Mouse (Mus musculus) CH12.LX (cell line): ENCODE measurements around the gene Cyp21a1. TPM values are rescaled to one million over a fixed set of nuclear protein-coding genes. Genes with fewer than 3 reads are reported as not detected.

ENCODE experiments used
- DNase-seq: peaks from one replicate; pipeline ENCODE4 v3.0.0-alpha.2; 2013; ENCODE audit errors: extremely low read depth
- H3K27ac ChIP-seq: 2 replicates; pipeline ENCODE4 v1.5.1; 2012; ENCODE audit warnings: low read depth, mild to moderate bottlenecking, control low read depth, moderate library complexity; ENCODE audit not compliant: insufficient read depth
- H3K27me3 ChIP-seq: replicated peaks from 2 replicates; pipeline ENCODE3; 2012; ENCODE audit warnings: inconsistent platforms
- H3K36me3 ChIP-seq, 2 experiments: replicated peaks in 1 of 2; 2 replicates each; pipeline versions ENCODE3 to v1.6.1; 2012; ENCODE audit warnings: inconsistent platforms in 1 of 2, low read length in 1 of 2, mild to moderate bottlenecking in 1 of 2, mixed read lengths in 1 of 2, moderate library complexity in 1 of 2; ENCODE audit not compliant: control insufficient read depth in 1 of 2, insufficient read depth in 1 of 2
- H3K4me1 ChIP-seq, 2 experiments: 2 replicates each; pipeline ENCODE4 v1.6.1; 2012; ENCODE audit warnings: inconsistent platforms in 1 of 2, moderate library complexity in 1 of 2; ENCODE audit not compliant: insufficient read depth in 2 of 2, control insufficient read depth in 1 of 2
- H3K4me2 ChIP-seq: 2 replicates; pipeline ENCODE4 v1.6.1; 2012; ENCODE audit warnings: low read depth, mild to moderate bottlenecking, control low read depth; ENCODE audit not compliant: poor library complexity, insufficient read depth, severe bottlenecking
- H3K4me3 ChIP-seq, 3 experiments: fragments of 150-350 bp in 1 of 3; sonication (generic) in 1 of 3; replicated peaks in 1 of 3; 2 replicates each; pipeline versions ENCODE3 to v1.5.1; 2011 to 2012; ENCODE audit warnings: low read depth in 2 of 3, low read length in 2 of 3, mild to moderate bottlenecking in 2 of 3, moderate library complexity in 2 of 3, control low read depth in 1 of 3, improper control_type of control experiment in 1 of 3, inconsistent platforms in 1 of 3, mixed read lengths in 1 of 3; ENCODE audit not compliant: poor library complexity in 1 of 3
- H3K79me2 ChIP-seq: replicated peaks from 2 replicates; pipeline ENCODE4 v1.6.1; 2012; ENCODE audit warnings: mild to moderate bottlenecking, moderate library complexity; ENCODE audit not compliant: control insufficient read depth, poor library complexity, insufficient read depth, severe bottlenecking; ENCODE audit errors: extremely low read depth
- H3K9ac ChIP-seq: 2 replicates; pipeline ENCODE4 v1.6.1; 2012; ENCODE audit warnings: low read depth, mild to moderate bottlenecking, control low read depth, moderate library complexity; ENCODE audit not compliant: insufficient read depth
- H3K9me3 ChIP-seq: replicated peaks from 2 replicates; pipeline ENCODE3; 2012; ENCODE audit warnings: low read length, inconsistent platforms, mixed read lengths
- JUND ChIP-seq: conservative IDR thresholded peaks from 2 replicates; pipeline ENCODE4 v1.6.1; 2011; ENCODE audit warnings: low read depth, low read length, improper control_type of control experiment
- KAT2A ChIP-seq: IDR thresholded peaks from 2 replicates; pipeline ENCODE4 v1.6.1; 2012; ENCODE audit warnings: low read length, improper control_type of control experiment, inconsistent platforms; ENCODE audit not compliant: insufficient replicate concordance
- MAX ChIP-seq: IDR thresholded peaks from 2 replicates; pipeline ENCODE4 v1.6.1; 2011; ENCODE audit warnings: low read length, improper control_type of control experiment
- NRF1 ChIP-seq: IDR thresholded peaks from 2 replicates; pipeline ENCODE4 v1.6.1; 2014; ENCODE audit warnings: low read depth, mild to moderate bottlenecking, inconsistent platforms, low read length, improper control_type of control experiment, moderate library complexity
- POLR2A ChIP-seq: IDR thresholded peaks from 2 replicates; pipeline ENCODE4 v1.6.1; 2011; ENCODE audit warnings: low read depth, mild to moderate bottlenecking, improper control_type of control experiment, low read length
- ZC3H11A ChIP-seq: IDR thresholded peaks from 2 replicates; pipeline ENCODE4 v1.6.1; 2012; ENCODE audit warnings: low read depth, mild to moderate bottlenecking, inconsistent platforms, low read length, improper control_type of control experiment
- ZKSCAN1 ChIP-seq: IDR thresholded peaks from 2 replicates; pipeline ENCODE4 v1.6.1; 2012; ENCODE audit warnings: low read depth, inconsistent platforms, low read length, improper control_type of control experiment, borderline replicate concordance
- ZMIZ1 ChIP-seq: IDR thresholded peaks from 2 replicates; pipeline ENCODE4 v1.6.1; 2012; ENCODE audit warnings: low read depth, mild to moderate bottlenecking, inconsistent platforms, low read length, improper control_type of control experiment
- dilution Hi-C: fragments of 300-500 bp; cut with MboI; formaldehyde crosslinking; loops from 2 replicates; pipeline ENCODE4 v1.14.3; 2020; ENCODE audit warnings: low sequenced_read_pairs; ENCODE audit not compliant: extremely low pct_unique_long_range_greater_than_20kb, extremely low pct_ligation_motif_present
- in situ Hi-C: fragments of 300-500 bp; cut with MboI; formaldehyde crosslinking; loops from 3 replicates; pipeline ENCODE4 v1.14.3; 2019; ENCODE audit warnings: low sequenced_read_pairs, low pct_ligation_motif_present, low pct_unique_long_range_greater_than_20kb, mixed read lengths
- polyA plus RNA-seq: library from polyadenylated mRNA; unstranded; fragments of >175 nt; gene quantifications from 2 replicates; pipeline ENCODE4 v1.2.1, GENCODE M21; 2012; ENCODE audit warnings: low read depth; ENCODE audit not compliant: insufficient read length
- total RNA-seq, 2 experiments: library from RNA; depleted of rRNA; stranded (reverse); fragments of 300-350 nt in 1 of 2; fragments of >200 nt in 1 of 2; gene quantifications; 2 replicates each; pipeline ENCODE4 v1.2.3; 2012 to 2014

Cyp21a1 gene
- total and polyA plus RNA-seq, 3 experiments: not detected

DNA sequence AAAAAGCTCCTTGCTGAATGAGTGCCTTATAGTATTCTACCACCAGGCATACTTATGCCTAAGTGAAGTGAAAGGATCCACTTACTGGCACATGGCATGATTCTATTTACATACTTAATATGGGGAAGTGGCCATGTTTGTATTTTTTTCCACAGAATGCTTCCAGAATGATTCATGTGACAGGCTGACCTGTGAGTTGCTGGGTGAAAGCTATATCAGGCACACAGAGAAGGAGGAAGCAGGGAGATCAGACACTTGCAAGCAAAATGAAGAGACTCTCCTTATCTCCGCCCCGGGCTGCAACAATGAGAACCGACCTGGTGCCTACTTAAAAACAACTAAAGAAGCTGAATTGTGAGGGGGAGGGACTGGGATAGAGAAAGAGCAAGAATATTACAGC, 42.9 kb downstream of the Cyp21a1 start:
- in situ Hi-C loops: no loop called here

More for the DNA sequence above, 42.9 kb downstream of the Cyp21a1 start:
- Histone ChIP-seq H3K4me3 (no peak overlapping the region), H3K4me2 (no peak overlapping the region), H3K9me3 (no peaks in the 10 kb centered on the region), H3K9ac (no peak overlapping the region), H3K79me2 (no peaks in the 10 kb centered on the region), H3K4me1 (no peaks in the 10 kb centered on the region), H3K27ac (no peak overlapping the region), H3K36me3 (no peaks in the 10 kb centered on the region), H3K27me3 (peaks cover 2% of the 10 kb centered on the region)
- TF ChIP-seq JUND: no peak
- no peak for TF ChIP-seq NRF1
- TF ChIP-seq ZKSCAN1: no peak
- TF ChIP-seq ZMIZ1: no peak
- no peak for TF ChIP-seq POLR2A
- TF ChIP-seq MAX: no peak
- no peak for TF ChIP-seq ZC3H11A
- no peak for TF ChIP-seq KAT2A
- dilution Hi-C loops: no loop called here
- no peak for DNase-seq

Other genes with a start within 250 kb of the Cyp21a1 start
Only the 20 nearest of the 34 such genes appear.
- not detected in 2 replicates for gene Prrt1, start 175.0 kb downstream of the Cyp21a1 start, total RNA-seq (2012; rRNA removed)
- not detected in 2 replicates for gene Prrt1, start 175.0 kb downstream of the Cyp21a1 start, total RNA-seq (2014; rRNA removed)
- not detected in 2 replicates for gene Prrt1, start 175.0 kb downstream of the Cyp21a1 start, polyA plus RNA-seq
- gene Fkbpl, start 159.8 kb downstream of the Cyp21a1 start, total RNA-seq (2012; rRNA removed): 5.5 and 6.8 TPM in 2 replicates
- 6.8 and 8.2 TPM in 2 replicates for gene Fkbpl, start 159.8 kb downstream of the Cyp21a1 start, total RNA-seq (2014; rRNA removed)
- gene Fkbpl, start 159.8 kb downstream of the Cyp21a1 start, polyA plus RNA-seq: 5.6 and 6.2 TPM in 2 replicates
- gene Atf6b, start 157.4 kb downstream of the Cyp21a1 start, total RNA-seq (2012; rRNA removed): 34.3 and 34.5 TPM in 2 replicates
- gene Atf6b, start 157.4 kb downstream of the Cyp21a1 start, total RNA-seq (2014; rRNA removed): 18.9 and 20.2 TPM in 2 replicates
- 54.3 and 59.6 TPM in 2 replicates for gene Atf6b, start 157.4 kb downstream of the Cyp21a1 start, polyA plus RNA-seq
- not detected in 2 replicates for gene Tnxb, start 134.0 kb downstream of the Cyp21a1 start, total RNA-seq (2012; rRNA removed)
- not detected in 2 replicates for gene Tnxb, start 134.0 kb downstream of the Cyp21a1 start, total RNA-seq (2014; rRNA removed)
- not detected in 2 replicates for gene Tnxb, start 134.0 kb downstream of the Cyp21a1 start, polyA plus RNA-seq
- 0.13 TPM in 1 of 2 replicates, not detected in the other for gene C4b, start 60.7 kb downstream of the Cyp21a1 start, total RNA-seq (2012; rRNA removed)
- gene C4b, start 60.7 kb downstream of the Cyp21a1 start, total RNA-seq (2014; rRNA removed): not detected in 2 replicates
- not detected in 2 replicates for gene C4b, start 60.7 kb downstream of the Cyp21a1 start, polyA plus RNA-seq
- 27.7 and 32.9 TPM in 2 replicates for gene Stk19, start 32.4 kb upstream of the Cyp21a1 start, total RNA-seq (2012; rRNA removed)
- gene Stk19, start 32.4 kb upstream of the Cyp21a1 start, total RNA-seq (2014; rRNA removed): 21.2 and 22.6 TPM in 2 replicates
- 37.1 and 41.3 TPM in 2 replicates for gene Stk19, start 32.4 kb upstream of the Cyp21a1 start, polyA plus RNA-seq
- gene Dxo, start 32.5 kb upstream of the Cyp21a1 start, total RNA-seq (2012; rRNA removed): 16.3 and 17.2 TPM in 2 replicates
- 6.3 and 10.0 TPM in 2 replicates for gene Dxo, start 32.5 kb upstream of the Cyp21a1 start, total RNA-seq (2014; rRNA removed)
- 26.9 and 31.6 TPM in 2 replicates for gene Dxo, start 32.5 kb upstream of the Cyp21a1 start, polyA plus RNA-seq
- gene Skiv2l, start 45.6 kb upstream of the Cyp21a1 start, total RNA-seq (2012; rRNA removed): 50.5 and 52.9 TPM in 2 replicates
- 22.0 and 26.1 TPM in 2 replicates for gene Skiv2l, start 45.6 kb upstream of the Cyp21a1 start, total RNA-seq (2014; rRNA removed)
- 35.2 and 44.1 TPM in 2 replicates for gene Skiv2l, start 45.6 kb upstream of the Cyp21a1 start, polyA plus RNA-seq
- 55.6 and 60.0 TPM in 2 replicates for gene Nelfe, start 45.8 kb upstream of the Cyp21a1 start, total RNA-seq (2012; rRNA removed)
- 38.7 and 39.6 TPM in 2 replicates for gene Nelfe, start 45.8 kb upstream of the Cyp21a1 start, total RNA-seq (2014; rRNA removed)
- 159 and 177 TPM in 2 replicates for gene Nelfe, start 45.8 kb upstream of the Cyp21a1 start, polyA plus RNA-seq
- 0.25 and 0.34 TPM in 2 replicates for gene Cfb, start 58.0 kb upstream of the Cyp21a1 start, total RNA-seq (2012; rRNA removed)
- gene Cfb, start 58.0 kb upstream of the Cyp21a1 start, total RNA-seq (2014; rRNA removed): not detected in 2 replicates
- gene Cfb, start 58.0 kb upstream of the Cyp21a1 start, polyA plus RNA-seq: 3.4 and 5.9 TPM in 2 replicates
- 6.9 and 9.3 TPM in 2 replicates for gene Zbtb12, start 74.9 kb upstream of the Cyp21a1 start, total RNA-seq (2012; rRNA removed)
- gene Zbtb12, start 74.9 kb upstream of the Cyp21a1 start, total RNA-seq (2014; rRNA removed): 2.2 and 2.4 TPM in 2 replicates
- gene Zbtb12, start 74.9 kb upstream of the Cyp21a1 start, polyA plus RNA-seq: 8.0 and 8.5 TPM in 2 replicates
- gene Gm20547, start 77.5 kb upstream of the Cyp21a1 start, total RNA-seq (2012; rRNA removed): not detected in 2 replicates
- not detected in 2 replicates for gene Gm20547, start 77.5 kb upstream of the Cyp21a1 start, total RNA-seq (2014; rRNA removed)
- not detected in 2 replicates for gene Gm20547, start 77.5 kb upstream of the Cyp21a1 start, polyA plus RNA-seq
- gene C2, start 93.7 kb upstream of the Cyp21a1 start, total RNA-seq (2012; rRNA removed): 2.3 and 3.1 TPM in 2 replicates
- gene C2, start 93.7 kb upstream of the Cyp21a1 start, total RNA-seq (2014; rRNA removed): 0.69 and 1.3 TPM in 2 replicates
- gene C2, start 93.7 kb upstream of the Cyp21a1 start, polyA plus RNA-seq: 4.3 and 6.6 TPM in 2 replicates
- 118 and 150 TPM in 2 replicates for gene Ehmt2, start 93.9 kb upstream of the Cyp21a1 start, total RNA-seq (2012; rRNA removed)
- gene Ehmt2, start 93.9 kb upstream of the Cyp21a1 start, total RNA-seq (2014; rRNA removed): 68.7 and 73.5 TPM in 2 replicates
- gene Ehmt2, start 93.9 kb upstream of the Cyp21a1 start, polyA plus RNA-seq: 100 and 113 TPM in 2 replicates
- 0.38 and 0.55 TPM in 2 replicates for gene Slc44a4, start 109.9 kb upstream of the Cyp21a1 start, total RNA-seq (2012; rRNA removed)
- 0.62 and 0.66 TPM in 2 replicates for gene Slc44a4, start 109.9 kb upstream of the Cyp21a1 start, total RNA-seq (2014; rRNA removed)
- 1.1 and 1.4 TPM in 2 replicates for gene Slc44a4, start 109.9 kb upstream of the Cyp21a1 start, polyA plus RNA-seq
- 27.5 and 31.2 TPM in 2 replicates for gene Neu1, start 126.7 kb upstream of the Cyp21a1 start, total RNA-seq (2012; rRNA removed)
- gene Neu1, start 126.7 kb upstream of the Cyp21a1 start, total RNA-seq (2014; rRNA removed): 28.8 and 32.0 TPM in 2 replicates
- gene Neu1, start 126.7 kb upstream of the Cyp21a1 start, polyA plus RNA-seq: 31.9 and 35.4 TPM in 2 replicates
- 0.08 and 0.25 TPM in 2 replicates for gene Hspa1b, start 154.7 kb upstream of the Cyp21a1 start, total RNA-seq (2012; rRNA removed)
- gene Hspa1b, start 154.7 kb upstream of the Cyp21a1 start, total RNA-seq (2014; rRNA removed): 0.15 and 0.30 TPM in 2 replicates
- 0.15 TPM in 1 of 2 replicates, not detected in the other for gene Hspa1b, start 154.7 kb upstream of the Cyp21a1 start, polyA plus RNA-seq
- not detected in 2 replicates for gene Gm20481, start 165.4 kb upstream of the Cyp21a1 start, total RNA-seq (2012; rRNA removed)
- not detected in 2 replicates for gene Gm20481, start 165.4 kb upstream of the Cyp21a1 start, total RNA-seq (2014; rRNA removed)
- gene Gm20481, start 165.4 kb upstream of the Cyp21a1 start, polyA plus RNA-seq: not detected in 2 replicates
- gene Hspa1a, start 167.6 kb upstream of the Cyp21a1 start, total RNA-seq (2012; rRNA removed): not detected in 2 replicates
- gene Hspa1a, start 167.6 kb upstream of the Cyp21a1 start, total RNA-seq (2014; rRNA removed): not detected in 2 replicates
- gene Hspa1a, start 167.6 kb upstream of the Cyp21a1 start, polyA plus RNA-seq: not detected in 2 replicates
- gene Hspa1l, start 168.1 kb upstream of the Cyp21a1 start, total RNA-seq (2012; rRNA removed): 0.30 and 0.38 TPM in 2 replicates
- not detected in 2 replicates for gene Hspa1l, start 168.1 kb upstream of the Cyp21a1 start, total RNA-seq (2014; rRNA removed)
- gene Hspa1l, start 168.1 kb upstream of the Cyp21a1 start, polyA plus RNA-seq: 1.1 and 1.4 TPM in 2 replicates